Mouse (Mus musculus) kidney, embryonic 14.5 days (tissue): ENCODE measurements around the gene Gm30737. TPM values are rescaled to one million over a fixed set of nuclear protein-coding genes. Genes with fewer than 3 reads are reported as not detected.
"Not testable (repeated sequence)": the region's sequence is repeated elsewhere in the genome, so short reads cannot be mapped to it uniquely, and the experiment has no call there.

Experiments
- ATAC-seq: fragments of 200-750 bp; cut with Nextera tagmentation; 2 replicates; pipeline ENCODE4 v1.8.0; 2017; ENCODE audit warnings: moderate number of reproducible peaks, mild to moderate bottlenecking, moderate TSS enrichment, moderate library complexity; ENCODE audit not compliant: low FRiP score, low TSS enrichment
- H3K27ac ChIP-seq: fragments of 300-500 bp; sonication (generic); 2 replicates; pipeline ENCODE4 v1.5.1; 2014; ENCODE audit warnings: low read depth, mild to moderate bottlenecking, low read length, moderate library complexity, mixed read lengths
- H3K27me3 ChIP-seq: fragments of 300-500 bp; sonication (generic); 2 replicates; pipeline ENCODE4 v1.6.1; 2014; ENCODE audit warnings: mild to moderate bottlenecking, low read length; ENCODE audit not compliant: control insufficient read depth, insufficient read depth
- H3K36me3 ChIP-seq: fragments of 300-500 bp; sonication (generic); 2 replicates; pipeline ENCODE4 v1.6.1; 2014; ENCODE audit warnings: low read length, mixed read lengths; ENCODE audit not compliant: control insufficient read depth, insufficient read depth
- H3K4me1 ChIP-seq: fragments of 300-500 bp; sonication (generic); 2 replicates; pipeline ENCODE4 v1.6.1; 2014; ENCODE audit warnings: low read length, mixed read lengths; ENCODE audit not compliant: control insufficient read depth, insufficient read depth
- H3K4me2 ChIP-seq: fragments of 300-500 bp; sonication (generic); replicated peaks from 2 replicates; pipeline ENCODE4 v1.6.1; 2014; ENCODE audit warnings: low read depth, mild to moderate bottlenecking, low read length
- H3K4me3 ChIP-seq: fragments of 300-500 bp; sonication (generic); 2 replicates; pipeline ENCODE4 v1.5.1; 2014; ENCODE audit warnings: mild to moderate bottlenecking, low read length
- H3K9ac ChIP-seq: fragments of 300-500 bp; sonication (generic); 2 replicates; pipeline ENCODE4 v1.6.1; 2014; ENCODE audit warnings: low read depth, mild to moderate bottlenecking, low read length, moderate library complexity
- H3K9me3 ChIP-seq: fragments of 300-500 bp; sonication (generic); 2 replicates; pipeline ENCODE4 v1.6.1; 2016; ENCODE audit warnings: low read length; ENCODE audit not compliant: control insufficient read depth
- whole genome bisulfite sequencing: fragments of 180-500 bp; shearing (Covaris S2); extraction: QIAGEN DNeasy Blood & Tissue Kit; methylation state at CpG from one replicate; pipeline ENCODE4 v1.1.7; 2014; 5-methylcytosine and 5-hydroxymethylcytosine counted together
- polyA plus RNA-seq: library from polyadenylated mRNA; unstranded; fragments of >200 nt; fragmentation: Nextera tagmentation; extraction: Ambion mirVana; gene quantifications from 2 replicates; pipeline ENCODE4 v1.2.1, GENCODE M21; 2014

Gene Gm30737
- polyA plus RNA-seq: not detected in 2 replicates

DNA sequence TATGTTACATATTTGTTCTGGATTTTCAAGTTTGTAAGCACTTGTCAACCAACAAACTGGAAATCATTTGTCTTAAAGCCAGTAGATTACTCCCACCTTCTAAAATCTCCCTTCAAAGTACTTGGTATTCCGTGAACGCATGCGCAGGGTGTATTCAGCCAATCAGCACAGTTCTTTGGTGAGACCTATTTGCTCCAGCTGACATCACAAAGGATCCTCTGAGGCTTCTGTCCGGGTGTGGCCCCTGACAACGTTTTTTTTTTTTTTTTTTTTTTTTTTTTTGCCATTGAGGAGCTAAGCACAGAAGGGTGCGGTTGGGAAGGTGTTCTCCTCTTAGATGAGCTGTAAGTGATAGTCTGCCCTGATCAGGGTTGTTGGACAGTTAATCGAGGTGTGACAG is at the start of gene Gm30737:
Gene Gm30737, plus strand, starts transcription at position 301 of the 400 bp plus-strand sequence.
- not testable (repeated sequence) for H3K4me3 ChIP-seq, H3K36me3 ChIP-seq, ATAC-seq, H3K4me2 ChIP-seq, H3K9me3 ChIP-seq, H3K27ac ChIP-seq, H3K4me1 ChIP-seq, H3K9ac ChIP-seq, H3K27me3 ChIP-seq
- no CpG with 5 or more reads among the region's 7 CpGs for WGBS
